Mouse (Mus musculus): Measurements from ENCODE around the gene Prkar1b.

GRCm38 (mm10) chr5:138994786-138995720 lies 154.7 kb downstream of the Prkar1b start:
- TF ChIP-seq CTCF (IDR thresholded peaks at IDR 0.05; ENCODE audit: low read depth) (no peak), EP300 (IDR thresholded peaks at IDR 0.05; ENCODE audit: low read depth) (no peak)
